Mouse (Mus musculus): Measurements from ENCODE around the gene Cyp2ab1. TPM values are rescaled to one million over a fixed set of nuclear protein-coding genes. Genes with fewer than 3 reads are reported as not detected.

The Cyp2ab1 gene
- polyA plus RNA-seq, 1 experiment from 2014 or later = 0.09 TPM

DNA sequence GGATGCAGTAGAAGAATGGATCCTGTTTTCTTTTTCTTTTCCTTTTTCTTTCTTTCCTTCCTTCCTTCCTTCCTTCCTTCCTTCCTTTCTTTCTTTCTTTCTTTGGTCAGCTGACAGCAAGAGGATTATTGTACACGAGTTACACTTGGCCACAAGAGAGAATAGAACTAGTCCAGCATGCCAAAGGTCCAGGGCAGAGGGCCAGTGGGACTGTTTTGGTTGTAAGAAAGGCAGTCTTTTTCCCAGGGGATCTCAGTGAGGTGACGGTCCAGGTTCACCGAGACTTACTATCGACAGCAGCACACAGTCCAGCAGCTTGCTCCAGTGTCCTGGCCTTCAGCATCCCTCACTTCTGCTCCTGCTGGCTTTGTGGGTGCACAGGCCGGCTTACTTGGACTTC, 3.1 kb upstream of the Cyp2ab1 start:
- Histone ChIP-seq H3K27ac (no peak overlapping the region), H3K4me2 (no peak overlapping the region), H3K36me3 (peaks cover 10% of the 10 kb centered on the region; the same call in 1 of the 2 replicates), H3K4me1 (no peaks in the 10 kb centered on the region), H3K4me3 (no peak overlapping the region), H3K9ac (no peak overlapping the region), H3K27me3 (no peaks in the 10 kb centered on the region), H3K9me3 (no peaks in the 10 kb centered on the region)
- 85% methylated on average over 5 of the region's 5 CpGs for WGBS
- ATAC-seq (ENCODE audit: borderline replicate concordance, extremely low read depth, low FRiP score, low TSS enrichment) = no peak

DNA sequence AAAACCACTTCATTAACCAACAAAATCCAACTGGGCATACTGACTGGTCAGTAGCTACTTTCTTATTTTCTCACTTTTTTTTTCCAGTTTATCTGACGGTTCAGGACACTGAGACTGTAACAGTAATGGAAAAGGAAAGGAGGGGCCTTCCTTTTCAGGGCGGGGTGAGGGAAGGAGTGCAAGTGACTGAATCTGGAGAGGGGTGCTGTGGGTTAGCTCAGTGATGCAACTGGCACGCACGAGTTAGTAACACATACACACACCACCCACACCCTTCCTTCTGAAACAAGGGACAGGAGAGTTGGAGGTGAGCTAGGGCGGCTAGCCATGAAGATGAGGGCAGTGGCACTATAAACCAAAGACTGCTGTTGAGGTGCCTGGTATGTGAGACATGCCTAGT, 1.3 kb downstream of the Cyp2ab1 start:
- H3K36me3 ChIP-seq = no peaks in the 10 kb centered on the region
- no peaks in the 10 kb centered on the region for H3K4me1 ChIP-seq
- H3K27me3 ChIP-seq = no peaks in the 10 kb centered on the region
- H3K27ac ChIP-seq = no peak overlapping the region
- no peak overlapping the region for H3K9ac ChIP-seq
- no peaks in the 10 kb centered on the region for H3K9me3 ChIP-seq
- H3K4me2 ChIP-seq = no peak overlapping the region
- no peak for ATAC-seq (ENCODE audit: borderline replicate concordance, extremely low read depth, low FRiP score, low TSS enrichment)
- WGBS = 60% methylated on average over 5 of the region's 5 CpGs
- H3K4me3 ChIP-seq = no peak overlapping the region

DNA sequence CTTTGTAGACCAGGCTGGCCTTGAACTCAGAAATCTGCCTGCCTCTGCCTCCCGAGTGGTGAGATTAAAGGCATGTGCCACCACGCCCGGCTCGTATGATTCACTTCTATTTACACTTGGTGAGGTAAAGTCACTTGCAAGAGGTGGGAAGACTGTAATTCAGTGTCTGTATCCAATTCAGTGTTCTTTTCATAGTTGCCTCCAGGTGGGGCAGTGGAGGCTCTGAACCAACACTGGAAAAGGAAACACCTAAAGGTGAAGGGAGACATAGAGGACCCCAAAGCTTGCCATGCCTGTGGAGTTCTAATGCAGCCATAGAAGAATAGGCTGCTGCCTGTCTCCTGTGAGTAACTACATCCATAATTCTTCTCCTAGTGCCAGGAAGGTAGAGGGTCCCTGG, 2.9 kb downstream of the Cyp2ab1 start:
- H3K36me3 ChIP-seq = no peaks in the 10 kb centered on the region
- H3K4me1 ChIP-seq = no peaks in the 10 kb centered on the region
- no peak overlapping the region for H3K4me2 ChIP-seq
- H3K27me3 ChIP-seq = no peaks in the 10 kb centered on the region
- no peak overlapping the region for H3K27ac ChIP-seq
- 72% methylated on average over 4 of the region's 4 CpGs for WGBS
- no peak overlapping the region for H3K9ac ChIP-seq
- no peak for ATAC-seq (ENCODE audit: borderline replicate concordance, extremely low read depth, low FRiP score, low TSS enrichment)
- H3K9me3 ChIP-seq = no peaks in the 10 kb centered on the region
- no peak overlapping the region for H3K4me3 ChIP-seq

DNA sequence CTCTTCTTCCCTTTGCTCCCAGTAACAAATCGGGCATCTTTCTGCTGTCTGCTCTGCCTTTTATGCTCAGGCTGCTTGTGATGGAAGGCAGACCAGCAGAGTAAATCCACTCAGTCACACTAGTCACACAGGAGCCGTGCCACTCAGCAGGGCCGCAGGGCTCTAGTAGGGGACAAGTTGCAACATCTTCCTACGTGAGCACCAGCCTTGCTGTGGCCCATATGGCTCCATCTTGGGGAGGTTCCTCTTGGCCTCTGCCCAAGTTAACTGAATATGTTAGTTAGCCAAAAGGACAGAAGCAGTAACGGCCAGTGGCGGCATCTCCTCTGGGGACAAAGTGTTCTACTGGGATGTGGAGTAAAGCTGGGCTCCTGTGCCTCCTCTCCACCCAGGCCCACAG, 8.4 kb downstream of the Cyp2ab1 start:
- H3K27ac ChIP-seq = no peak overlapping the region
- H3K4me3 ChIP-seq = no peak overlapping the region
- no peak overlapping the region for H3K4me2 ChIP-seq
- no peak overlapping the region for H3K9ac ChIP-seq
- H3K36me3 ChIP-seq = no peaks in the 10 kb centered on the region
- no peaks in the 10 kb centered on the region for H3K4me1 ChIP-seq
- no peaks in the 10 kb centered on the region for H3K9me3 ChIP-seq
- ATAC-seq (ENCODE audit: borderline replicate concordance, extremely low read depth, low FRiP score, low TSS enrichment) = no peak
- H3K27me3 ChIP-seq = no peaks in the 10 kb centered on the region
- 66% methylated on average over 6 of the region's 6 CpGs for WGBS

DNA sequence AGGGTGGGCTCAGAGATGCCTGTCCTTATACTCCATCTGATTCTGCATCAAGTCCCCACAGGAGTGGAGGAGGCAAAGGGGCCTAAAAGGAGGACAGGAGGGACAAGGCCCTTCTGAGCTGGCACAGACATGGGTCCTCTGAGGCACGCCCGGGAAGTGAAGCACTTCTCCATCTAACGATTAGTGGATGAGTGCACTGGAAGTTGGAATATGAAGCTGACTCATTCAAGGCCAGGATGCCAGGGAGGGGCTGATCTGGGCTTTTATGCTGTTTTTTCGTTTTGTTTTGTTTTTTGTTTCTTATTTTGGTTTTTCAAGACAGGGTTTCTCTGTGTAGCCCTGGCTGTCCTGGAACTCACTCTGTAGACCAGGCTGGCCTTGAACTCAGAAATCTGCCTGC, 9.9 kb downstream of the Cyp2ab1 start:
- no peak for ATAC-seq (ENCODE audit: borderline replicate concordance, extremely low read depth, low FRiP score, low TSS enrichment)
- no peaks in the 10 kb centered on the region for H3K27me3 ChIP-seq
- H3K27ac ChIP-seq = no peak overlapping the region
- H3K9ac ChIP-seq = no peak overlapping the region
- no peaks in the 10 kb centered on the region for H3K36me3 ChIP-seq
- WGBS = 74% methylated on average over 4 of the region's 4 CpGs
- no peaks in the 10 kb centered on the region for H3K4me1 ChIP-seq
- no peak overlapping the region for H3K4me2 ChIP-seq
- H3K9me3 ChIP-seq = no peaks in the 10 kb centered on the region
- no peak overlapping the region for H3K4me3 ChIP-seq

DNA sequence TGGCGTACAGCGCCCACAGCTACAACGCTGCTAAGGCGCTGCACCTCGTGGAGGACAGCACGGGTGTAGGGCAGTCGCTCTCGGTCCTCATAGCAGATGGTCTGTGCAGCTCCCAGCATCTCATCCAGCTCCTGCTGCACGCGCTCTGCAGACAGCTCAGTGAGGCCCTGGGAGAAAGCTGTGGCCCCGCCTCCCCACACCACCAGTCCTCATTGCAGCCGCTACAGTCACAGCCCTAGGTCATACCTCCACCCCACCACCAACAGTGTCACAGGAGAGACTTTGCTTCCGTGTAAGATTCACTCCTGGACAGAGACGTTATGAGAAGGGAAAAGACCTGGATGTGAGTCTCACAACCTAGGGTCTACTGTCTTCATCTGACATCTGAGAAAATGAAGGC, 12.9 kb downstream of the Cyp2ab1 start:
- H3K9ac ChIP-seq = no peak overlapping the region
- no peak overlapping the region for H3K4me2 ChIP-seq
- H3K27ac ChIP-seq = no peak overlapping the region
- 59% methylated on average over 14 of the region's 14 CpGs for WGBS
- no peaks in the 10 kb centered on the region for H3K27me3 ChIP-seq
- no peaks in the 10 kb centered on the region for H3K4me1 ChIP-seq
- ATAC-seq (ENCODE audit: borderline replicate concordance, extremely low read depth, low FRiP score, low TSS enrichment) = no peak
- H3K9me3 ChIP-seq = no peaks in the 10 kb centered on the region
- no peak overlapping the region for H3K4me3 ChIP-seq
- H3K36me3 ChIP-seq = no peaks in the 10 kb centered on the region

DNA sequence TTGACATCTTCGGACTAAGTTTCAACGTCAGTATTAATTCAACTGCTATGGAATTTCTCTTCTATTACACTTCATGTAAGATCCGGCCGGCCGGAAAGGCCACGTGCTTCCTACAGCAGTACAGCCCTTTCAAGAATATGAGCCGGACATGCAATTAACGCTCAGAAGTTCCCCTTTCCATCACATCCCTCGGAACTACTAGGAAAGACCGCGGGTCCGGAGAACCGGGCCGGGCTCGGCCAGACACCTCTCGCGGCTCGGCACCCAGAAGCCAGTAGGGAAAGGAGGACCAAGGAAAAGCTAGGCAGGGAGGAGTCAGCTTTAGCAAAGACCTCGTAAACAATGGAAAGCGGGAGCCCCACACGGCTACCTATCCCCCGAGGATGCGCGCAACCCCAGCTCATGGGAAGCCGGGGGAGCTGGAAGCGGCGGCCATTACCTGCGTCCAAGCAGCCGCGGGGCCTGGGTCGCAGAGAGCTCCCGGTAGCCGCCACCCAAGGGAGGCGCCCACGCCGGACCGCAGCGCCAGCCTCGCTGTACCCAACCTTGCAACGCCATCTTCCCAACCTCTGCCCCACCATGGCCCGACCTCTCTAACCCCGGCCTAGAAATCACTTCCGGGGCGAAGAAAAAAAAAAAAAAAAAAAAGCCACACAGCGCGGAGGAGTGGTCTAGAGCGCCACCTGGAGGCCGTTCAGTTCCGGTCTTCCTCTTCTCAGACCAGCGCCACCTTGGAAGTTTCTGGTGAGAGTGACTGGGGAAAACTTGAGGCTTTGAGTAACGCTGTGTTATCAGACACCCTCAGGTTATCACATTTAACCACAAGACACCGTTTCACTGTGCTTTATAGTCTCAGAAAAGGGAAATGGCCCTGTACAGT, 23.2 kb downstream of the Cyp2ab1 start, which contains the start of gene Parl:
Gene Parl (minus strand): TSS at position 618 of the 880 bp plus-strand sequence.
- Histone ChIP-seq H3K27me3 (no peaks in the 10 kb centered on the region), H3K4me1 (peaks cover 20% of the 10 kb centered on the region), H3K4me3 (peak within 1 kb of the TSS; percentile 83), H3K36me3 (peaks cover 5% of the 10 kb centered on the region; the same call in 1 of the 2 replicates), H3K9ac (peak within 1 kb of the TSS; percentile 71), H3K9me3 (no peaks in the 10 kb centered on the region), H3K27ac (peak within 1 kb of the TSS; percentile 57), H3K4me2 (peak within 1 kb of the TSS; percentile 64)
- ATAC-seq (ENCODE audit: borderline replicate concordance, extremely low read depth, low FRiP score, low TSS enrichment) = peak; percentile 89
- under 1% methylated on average over 52 of the region's 52 CpGs for WGBS

DNA sequence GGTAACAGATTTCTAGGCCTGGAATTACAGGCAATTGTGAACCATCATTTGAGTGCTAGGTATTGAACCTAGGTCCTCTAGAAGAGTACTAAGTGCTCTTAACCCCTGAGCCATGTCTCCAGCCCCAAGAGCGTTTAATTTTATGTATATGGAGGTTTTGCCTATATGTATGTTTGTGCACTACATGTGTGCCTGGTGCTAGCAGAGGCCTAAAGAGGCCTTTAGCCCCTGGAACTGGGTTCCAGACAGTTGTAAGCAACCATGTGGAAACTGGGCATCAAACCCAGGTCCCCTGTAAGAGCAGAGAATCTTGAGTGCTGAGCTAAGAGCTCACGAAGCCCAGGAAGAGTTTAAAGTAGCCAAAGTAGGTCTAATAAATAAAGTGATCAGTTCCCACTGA, 25.1 kb downstream of the Cyp2ab1 start:
- Histone ChIP-seq H3K27ac (no peak overlapping the region), H3K4me1 (peaks cover 20% of the 10 kb centered on the region), H3K36me3 (peaks cover 22% of the 10 kb centered on the region; the same call in 1 of the 2 replicates), H3K9me3 (no peaks in the 10 kb centered on the region), H3K27me3 (no peaks in the 10 kb centered on the region), H3K4me3 (no peak overlapping the region), H3K9ac (no peak overlapping the region), H3K4me2 (no peak overlapping the region)
- no peak for ATAC-seq (ENCODE audit: borderline replicate concordance, extremely low read depth, low FRiP score, low TSS enrichment)
- 93% methylated on average over 2 of the region's 2 CpGs for WGBS

DNA sequence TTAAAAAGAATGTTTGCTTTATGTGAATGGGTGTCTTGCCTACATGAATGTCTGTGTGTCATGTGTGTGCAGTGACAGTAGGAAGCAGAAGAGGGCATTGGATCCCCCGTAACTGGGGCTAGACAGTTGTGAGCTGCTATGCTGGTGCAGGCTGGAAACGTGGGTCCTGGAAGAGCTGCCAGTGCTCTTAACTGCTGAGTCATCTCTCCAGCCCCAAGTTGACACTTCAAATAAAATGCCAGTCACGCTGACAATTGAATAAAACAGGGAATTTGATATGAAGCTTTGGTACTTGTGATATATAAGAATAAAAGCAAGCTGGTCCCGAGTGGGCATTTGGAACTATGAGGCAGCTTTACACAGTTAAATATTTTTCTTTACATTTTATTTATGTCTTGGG, 45.0 kb downstream of the Cyp2ab1 start:
- no peaks in the 10 kb centered on the region for H3K4me1 ChIP-seq
- H3K9me3 ChIP-seq = no peaks in the 10 kb centered on the region
- no peak overlapping the region for H3K9ac ChIP-seq
- WGBS = 75% methylated on average over 4 of the region's 4 CpGs
- H3K4me2 ChIP-seq = no peak overlapping the region
- peaks cover 45% of the 10 kb centered on the region for H3K36me3 ChIP-seq
- no peak overlapping the region for H3K27ac ChIP-seq
- H3K27me3 ChIP-seq = no peaks in the 10 kb centered on the region
- no peak overlapping the region for H3K4me3 ChIP-seq
- ATAC-seq (ENCODE audit: borderline replicate concordance, extremely low read depth, low FRiP score, low TSS enrichment) = no peak

DNA sequence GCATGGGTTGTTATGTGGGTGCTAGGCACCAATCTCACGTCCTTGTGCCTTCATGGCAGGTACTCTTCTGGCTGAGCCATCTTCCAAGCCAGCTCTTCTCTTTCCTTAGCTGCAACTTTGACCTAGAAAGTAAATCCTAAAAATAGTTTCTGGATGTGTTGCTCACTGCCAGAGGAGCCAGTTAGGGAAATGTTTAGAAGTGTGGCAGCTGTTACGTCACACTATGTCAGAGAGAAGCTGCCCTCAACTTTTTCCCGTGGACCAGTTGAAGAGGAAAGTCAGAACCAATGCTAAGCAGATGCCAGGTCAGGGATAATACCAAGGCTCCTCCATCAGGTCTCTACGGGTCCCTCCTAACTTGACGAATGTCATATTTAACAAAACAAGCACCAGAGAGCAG, 45.8 kb downstream of the Cyp2ab1 start:
- Histone ChIP-seq H3K27ac (no peak overlapping the region), H3K9ac (no peak overlapping the region), H3K36me3 (peaks cover 38% of the 10 kb centered on the region), H3K27me3 (no peaks in the 10 kb centered on the region), H3K4me1 (no peaks in the 10 kb centered on the region), H3K4me3 (no peak overlapping the region), H3K9me3 (no peaks in the 10 kb centered on the region), H3K4me2 (no peak overlapping the region)
- WGBS = 79% methylated on average over 5 of the region's 5 CpGs
- ATAC-seq (ENCODE audit: borderline replicate concordance, extremely low read depth, low FRiP score, low TSS enrichment) = no peak

DNA sequence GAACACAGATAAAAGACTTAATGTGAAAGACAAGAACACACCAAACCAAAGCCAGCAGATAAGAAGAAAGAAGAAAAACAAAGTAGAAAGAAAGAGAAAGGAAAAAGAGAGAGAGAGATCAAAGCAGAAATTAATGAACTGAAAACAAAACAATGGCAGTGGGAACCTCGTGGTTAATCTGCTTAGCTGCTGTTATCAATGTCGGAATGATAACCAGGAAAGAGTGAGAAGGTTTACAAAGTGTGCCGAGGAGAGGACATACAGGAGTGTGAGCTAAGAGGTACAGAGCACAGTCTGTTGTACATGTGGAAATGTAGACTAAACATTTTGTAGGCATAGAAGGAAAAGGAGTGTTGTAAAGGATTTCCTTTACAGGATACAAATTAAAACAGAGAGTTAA, 52.2 kb downstream of the Cyp2ab1 start:
- Histone ChIP-seq H3K4me1 (0 out of 2 replicates have a peak, but pooled peaks cover 2% of the 10 kb centered on the region), H3K27ac (no peak overlapping the region), H3K36me3 (0 out of 2 replicates have a peak, but pooled peaks cover 1% of the 10 kb centered on the region), H3K4me3 (no peak overlapping the region), H3K9ac (no peak overlapping the region), H3K27me3 (no peaks in the 10 kb centered on the region), H3K4me2 (no peak overlapping the region), H3K9me3 (no peaks in the 10 kb centered on the region)
- WGBS = 4% methylated on average over 3 of the region's 3 CpGs
- ATAC-seq (ENCODE audit: borderline replicate concordance, extremely low read depth, low FRiP score, low TSS enrichment) = no peak

DNA sequence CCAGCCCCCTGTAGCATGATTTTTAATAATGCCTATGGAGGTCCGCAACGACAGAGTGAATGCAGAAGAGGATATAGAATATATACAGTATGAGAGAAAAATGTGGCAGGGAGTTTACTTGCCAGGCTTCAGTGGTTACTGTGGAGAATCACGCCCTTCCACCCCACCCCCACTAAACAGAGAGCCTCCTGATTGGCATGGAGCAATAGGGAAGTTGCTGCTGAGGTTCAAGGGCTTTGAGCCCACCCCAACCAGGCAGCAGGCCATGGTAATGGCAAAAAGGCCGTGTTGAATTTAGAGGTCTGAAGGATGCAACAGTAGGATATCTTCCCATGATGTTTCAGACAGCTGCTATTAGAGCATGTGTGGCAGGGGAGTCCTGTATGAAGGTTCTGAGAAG, 53.9 kb downstream of the Cyp2ab1 start:
- Histone ChIP-seq H3K4me2 (no peak overlapping the region), H3K36me3 (no peaks in the 10 kb centered on the region), H3K9ac (no peak overlapping the region), H3K4me1 (0 out of 2 replicates have a peak, but pooled peaks cover 2% of the 10 kb centered on the region), H3K27me3 (no peaks in the 10 kb centered on the region), H3K27ac (no peak overlapping the region), H3K4me3 (no peak overlapping the region), H3K9me3 (no peaks in the 10 kb centered on the region)
- no peak for ATAC-seq (ENCODE audit: borderline replicate concordance, extremely low read depth, low FRiP score, low TSS enrichment)
- 66% methylated on average over 4 of the region's 4 CpGs for WGBS

Data from lung, embryonic 15.5 days (tissue).